Mouse (Mus musculus) hindbrain, postnatal 0 days (tissue): Measurements from ENCODE around the gene Gnaq. TPM values are rescaled to one million over a fixed set of nuclear protein-coding genes. Genes with fewer than 3 reads are reported as not detected.

Source experiments
- ATAC-seq: fragments of 200-750 bp; cut with Nextera tagmentation; 2 replicates; pipeline ENCODE4 v1.8.0; 2017; ENCODE audit warnings: mild to moderate bottlenecking, moderate TSS enrichment, moderate library complexity
- DNase-seq: peaks from one replicate; pipeline ENCODE4 v3.0.0-alpha.2; 2015; ENCODE audit warnings: low spot score
- H3K27ac ChIP-seq: fragments of 300-500 bp; sonication (generic); 2 replicates; pipeline ENCODE4 v1.5.1; 2014; ENCODE audit warnings: mild to moderate bottlenecking
- H3K27me3 ChIP-seq: fragments of 300-500 bp; sonication (generic); 2 replicates; pipeline ENCODE4 v1.6.1; 2014; ENCODE audit warnings: low read length, mixed read lengths; ENCODE audit not compliant: insufficient read depth
- H3K36me3 ChIP-seq: fragments of 300-500 bp; sonication (generic); 2 replicates; pipeline ENCODE4 v1.6.1; 2014; ENCODE audit warnings: low read length, mixed read lengths; ENCODE audit not compliant: insufficient read depth
- H3K4me1 ChIP-seq: fragments of 300-500 bp; sonication (generic); 2 replicates; pipeline ENCODE4 v1.6.1; 2014; ENCODE audit warnings: antibody characterized with exemption, low read length, mixed read lengths; ENCODE audit not compliant: insufficient read depth
- H3K4me2 ChIP-seq: fragments of 300-500 bp; sonication (generic); 2 replicates; pipeline ENCODE4 v1.6.1; 2014; ENCODE audit warnings: low read depth, mild to moderate bottlenecking, low read length, moderate library complexity, mixed read lengths
- H3K4me3 ChIP-seq: fragments of 300-500 bp; sonication (generic); 2 replicates; pipeline ENCODE4 v1.5.1; 2014; ENCODE audit warnings: low read length
- H3K9ac ChIP-seq: fragments of 300-500 bp; sonication (generic); replicated peaks from 2 replicates; pipeline ENCODE4 v1.6.1; 2014; ENCODE audit warnings: mild to moderate bottlenecking, low read length, moderate library complexity, mixed read lengths
- H3K9me3 ChIP-seq: fragments of 300-500 bp; sonication (generic); 2 replicates; pipeline ENCODE4 v1.6.1; 2016; ENCODE audit warnings: low read length, mixed read lengths
- CTCF ChIP-seq: IDR thresholded peaks from 2 replicates; pipeline ENCODE4 v1.5.1; 2016; ENCODE audit warnings: antibody characterized with exemption, control low read depth, low read depth
- WGBS: fragments of 180-500 bp; shearing (Covaris S2); extraction: QIAGEN DNeasy Blood & Tissue Kit; methylation state at CpG from one replicate; pipeline ENCODE4 v1.1.7; 2014; 5-methylcytosine and 5-hydroxymethylcytosine counted together
- polyA plus RNA-seq: library from polyadenylated mRNA; unstranded; fragments of >200 nt; fragmentation: Nextera tagmentation; extraction: Ambion mirVana; gene quantifications from 2 replicates; pipeline ENCODE4 v1.2.1, GENCODE M21; 2015
- total RNA-seq: library from RNA; depleted of rRNA; stranded (reverse); fragments of >200 nt; gene quantifications from 2 replicates; pipeline ENCODE4 v1.2.3, GENCODE M21; 2014

Gene Gnaq
- total and polyA plus RNA-seq, 2 experiments from 2014 or later, result 85.7 to 101 TPM

GRCm38 (mm10) chr19:16327401-16328073 is 194.9 kb downstream of the Gnaq start:
- Histone ChIP-seq H3K9ac (no peak overlapping the region), H3K4me1 (peaks cover 19% of the 10 kb centered on the region), H3K36me3 (no peaks in the 10 kb centered on the region), H3K27ac (no peak overlapping the region), H3K4me2 (no peak overlapping the region), H3K9me3 (no peaks in the 10 kb centered on the region), H3K4me3 (no peak overlapping the region), H3K27me3 (no peaks in the 10 kb centered on the region)
- 48% methylated on average over 10 of the region's 10 CpGs for WGBS
- DNase-seq, result peak; percentile 10
- no peak for TF ChIP-seq CTCF
- ATAC-seq, result peak; percentile 39; the same call in 1 of the 2 replicates

DNA sequence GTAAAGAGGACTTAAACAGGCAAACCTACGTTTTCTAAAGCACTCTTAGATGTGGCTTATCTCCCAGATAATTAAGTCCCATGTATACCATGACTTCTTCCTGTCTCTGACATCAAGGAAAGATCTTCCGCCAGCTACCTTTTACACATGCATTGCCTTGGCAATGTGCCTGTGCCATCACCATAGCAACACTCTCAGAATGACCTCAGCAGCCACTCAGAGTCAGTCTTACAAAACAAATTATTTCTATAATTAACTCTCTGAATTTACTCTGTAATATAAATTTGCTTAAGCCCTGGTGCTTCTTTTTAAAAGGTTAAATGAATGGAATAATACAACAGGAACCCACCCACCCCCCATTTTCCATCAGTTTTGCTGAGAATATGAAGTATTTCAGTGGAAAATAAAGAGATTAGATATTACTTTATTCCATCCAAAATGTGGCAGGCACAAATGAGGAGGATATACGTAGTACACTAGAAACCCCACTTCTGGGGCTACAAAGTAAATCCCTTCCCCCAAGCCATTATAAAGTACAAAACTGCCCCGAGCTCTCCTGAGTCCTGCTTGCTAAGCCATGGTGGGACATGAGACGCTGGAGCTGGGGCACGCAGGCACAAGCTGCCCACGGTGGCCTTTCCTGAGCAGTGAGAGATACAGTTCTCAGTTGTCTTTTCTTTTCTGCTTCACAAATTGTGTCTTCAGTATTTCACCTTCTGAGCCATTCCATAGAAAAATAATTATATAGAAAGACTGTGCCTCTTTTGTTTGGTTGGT is 195.6 kb downstream of the Gnaq start:
- Histone ChIP-seq H3K9ac (no peak overlapping the region), H3K36me3 (0 out of 2 replicates have a peak, but pooled peaks cover under 1% of the 10 kb centered on the region), H3K27ac (no peak overlapping the region), H3K9me3 (no peaks in the 10 kb centered on the region), H3K4me2 (no peak overlapping the region), H3K4me3 (no peak overlapping the region), H3K27me3 (no peaks in the 10 kb centered on the region), H3K4me1 (peaks cover 19% of the 10 kb centered on the region)
- peak; percentile 83 for DNase-seq
- 31% methylated on average over 7 of the region's 7 CpGs for WGBS
- no peak for TF ChIP-seq CTCF
- peak; percentile 66 for ATAC-seq

GRCm38 (mm10) chr19:16329056-16329455 is 196.4 kb downstream of the Gnaq start:
- Histone ChIP-seq H3K27ac (no peak overlapping the region), H3K9me3 (no peaks in the 10 kb centered on the region), H3K4me2 (no peak overlapping the region), H3K4me1 (peaks cover 19% of the 10 kb centered on the region), H3K4me3 (no peak overlapping the region), H3K27me3 (no peaks in the 10 kb centered on the region), H3K36me3 (peaks cover 7% of the 10 kb centered on the region), H3K9ac (no peak overlapping the region)
- DNase-seq (no peak), ATAC-seq (no peak)
- no peak for TF ChIP-seq CTCF

DNA sequence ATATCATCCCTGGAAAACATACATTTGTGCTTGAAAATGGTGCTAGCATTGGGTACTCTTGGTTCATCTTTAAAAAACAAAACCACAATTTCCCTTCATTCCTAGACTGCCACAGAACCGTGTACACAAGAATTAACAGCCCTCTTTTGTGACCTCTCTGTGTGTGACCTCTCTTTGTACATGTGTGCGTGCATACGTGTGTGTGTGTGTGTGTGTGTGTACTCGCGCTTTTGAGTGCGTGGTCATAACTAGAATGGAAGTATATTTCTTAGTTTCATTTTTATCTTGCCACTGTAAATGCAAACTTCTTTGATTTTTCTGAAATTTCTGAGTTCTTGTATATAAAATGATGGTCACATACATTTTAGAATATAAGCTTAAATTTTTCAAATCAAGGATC is 197.0 kb downstream of the Gnaq start:
- WGBS, result 89% methylated on average over 6 of the region's 6 CpGs

GRCm38 (mm10) chr19:16330161-16330560 is 197.5 kb downstream of the Gnaq start:
- 86% methylated on average over 7 of the region's 7 CpGs for WGBS
- Histone ChIP-seq H3K4me2 (no peak overlapping the region), H3K27me3 (no peaks in the 10 kb centered on the region), H3K4me1 (peaks cover 19% of the 10 kb centered on the region), H3K9me3 (no peaks in the 10 kb centered on the region), H3K4me3 (no peak overlapping the region), H3K36me3 (peaks cover 14% of the 10 kb centered on the region), H3K9ac (no peak overlapping the region), H3K27ac (no peak overlapping the region)
- ATAC-seq, result no peak
- DNase-seq, result no peak
- no peak for TF ChIP-seq CTCF

More for the DNA sequence above, 197.0 kb downstream of the Gnaq start:
- Histone ChIP-seq H3K27ac (no peak overlapping the region), H3K4me2 (no peak overlapping the region), H3K9me3 (no peaks in the 10 kb centered on the region), H3K4me3 (no peak overlapping the region), H3K4me1 (peaks cover 19% of the 10 kb centered on the region), H3K9ac (no peak overlapping the region), H3K36me3 (peaks cover 11% of the 10 kb centered on the region), H3K27me3 (no peaks in the 10 kb centered on the region)
- no peak for DNase-seq
- no peak for ATAC-seq
- no peak for TF ChIP-seq CTCF

DNA sequence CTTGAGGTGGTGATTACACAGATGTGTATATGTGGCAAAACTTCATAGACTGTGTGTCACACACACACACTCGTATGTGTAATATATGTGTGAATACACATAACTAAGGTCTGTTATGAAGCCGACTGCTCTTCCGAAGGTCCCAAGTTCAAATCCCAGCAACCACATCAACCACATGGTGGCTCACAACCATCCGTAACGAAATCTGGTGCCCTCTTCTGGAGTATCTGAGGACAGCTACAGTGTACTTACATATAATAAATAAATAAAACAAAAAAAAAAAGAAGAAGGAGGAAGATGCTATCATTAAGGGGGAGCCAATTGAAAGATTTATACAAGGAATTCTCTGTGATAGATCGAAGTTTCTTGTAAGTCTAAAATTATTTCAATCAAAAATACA is 198.4 kb downstream of the Gnaq start:
- Histone ChIP-seq H3K9ac (no peak overlapping the region), H3K4me2 (no peak overlapping the region), H3K9me3 (no peaks in the 10 kb centered on the region), H3K36me3 (peaks cover 22% of the 10 kb centered on the region), H3K4me1 (peaks cover 16% of the 10 kb centered on the region), H3K27me3 (no peaks in the 10 kb centered on the region), H3K4me3 (no peak overlapping the region), H3K27ac (no peak overlapping the region)
- TF ChIP-seq CTCF, result no peak
- no peak for ATAC-seq
- DNase-seq, result no peak
- WGBS, result 93% methylated on average over 6 of the region's 6 CpGs
